Mouse (Mus musculus) forebrain, embryonic 15.5 days (tissue): ENCODE data around the gene Arhgef40. TPM values are rescaled to one million over a fixed set of nuclear protein-coding genes. Genes with fewer than 3 reads are reported as not detected.
"Not testable (repeated sequence)": the region's sequence is repeated elsewhere in the genome, so short reads cannot be mapped to it uniquely, and the experiment has no call there.

Source experiments
- ATAC-seq: fragments of 200-750 bp; cut with Nextera tagmentation; replicated peaks from 2 replicates; pipeline ENCODE4 v1.8.0; 2017; ENCODE audit warnings: mild to moderate bottlenecking, moderate TSS enrichment, moderate library complexity
- H3K27ac ChIP-seq: fragments of 300-500 bp; sonication (generic); replicated peaks from 2 replicates; pipeline ENCODE4 v1.5.1; 2015; ENCODE audit warnings: mild to moderate bottlenecking, inconsistent platforms
- H3K27me3 ChIP-seq: fragments of 300-500 bp; sonication (generic); 2 replicates; pipeline ENCODE4 v1.6.1; 2015; ENCODE audit warnings: inconsistent platforms
- H3K36me3 ChIP-seq: fragments of 300-500 bp; sonication (generic); 2 replicates; pipeline ENCODE4 v1.6.1; 2015; ENCODE audit warnings: mild to moderate bottlenecking, inconsistent platforms
- H3K4me1 ChIP-seq: fragments of 300-500 bp; sonication (generic); 2 replicates; pipeline ENCODE4 v1.6.1; 2015; ENCODE audit warnings: inconsistent platforms
- H3K4me2 ChIP-seq: fragments of 300-500 bp; sonication (generic); replicated peaks from 2 replicates; pipeline ENCODE4 v1.6.1; 2015; ENCODE audit warnings: mild to moderate bottlenecking, inconsistent platforms
- H3K4me3 ChIP-seq: fragments of 300-500 bp; sonication (generic); 2 replicates; pipeline ENCODE4 v1.5.1; 2015; ENCODE audit warnings: mild to moderate bottlenecking, inconsistent platforms
- H3K9ac ChIP-seq: fragments of 300-500 bp; sonication (generic); replicated peaks from 2 replicates; pipeline ENCODE4 v1.6.1; 2015; ENCODE audit warnings: mild to moderate bottlenecking, inconsistent platforms
- H3K9me3 ChIP-seq: fragments of 300-500 bp; sonication (generic); 2 replicates; pipeline ENCODE4 v1.6.1; 2016; ENCODE audit warnings: inconsistent platforms
- WGBS: fragments of 180-500 bp; shearing (Covaris S2); methylation state at CpG from one replicate; pipeline ENCODE4 v1.1.7; 2015; ENCODE audit warnings: mixed read lengths; 5-methylcytosine and 5-hydroxymethylcytosine counted together
- polyA plus RNA-seq: library from polyadenylated mRNA; unstranded; fragments of >200 nt; fragmentation: Nextera tagmentation; extraction: Ambion mirVana; gene quantifications from 2 replicates; pipeline ENCODE4 v1.2.1, GENCODE M21; 2015

The Arhgef40 gene
- polyA plus RNA-seq, 1 experiment from 2014 or later: 69.8 TPM

DNA sequence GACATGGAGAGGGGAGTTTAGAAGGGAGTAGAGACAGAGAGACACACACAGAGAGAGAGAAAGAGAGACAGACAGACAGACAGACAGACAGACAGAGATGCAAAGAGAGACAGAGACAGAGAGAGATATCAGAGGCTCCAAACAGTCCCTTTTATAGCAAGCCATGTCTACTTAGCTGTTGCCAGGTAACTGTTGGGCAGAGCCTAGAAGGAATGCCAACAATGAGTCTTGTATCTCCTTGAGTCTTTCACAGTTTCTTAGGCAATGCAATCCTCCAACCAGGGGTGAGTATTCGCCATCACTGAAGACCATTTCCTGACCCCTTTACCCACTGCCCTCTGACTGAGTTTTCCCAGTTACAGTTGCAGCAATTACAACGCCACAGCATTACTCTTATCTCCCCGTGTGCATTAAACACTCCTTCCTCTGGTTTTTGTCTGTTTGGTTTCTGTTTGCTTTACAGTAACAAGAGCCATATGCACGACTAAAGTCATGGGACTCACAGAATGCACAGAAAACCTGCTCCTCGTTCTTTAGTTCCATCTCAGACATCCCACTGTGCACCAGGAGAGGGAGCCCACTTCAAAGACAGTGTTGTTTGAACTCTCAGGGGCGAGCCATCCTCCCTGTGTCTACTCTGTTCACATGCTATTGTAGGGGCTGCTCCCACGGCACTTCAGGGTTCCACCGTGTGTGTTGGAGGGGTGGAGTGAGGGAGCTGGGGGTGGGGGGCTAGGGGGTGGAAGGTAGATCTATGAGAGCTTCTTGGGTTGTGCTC lies 60.6 kb downstream of the Arhgef40 start:
- ATAC-seq: peak; percentile 60; the same call in 1 of the 2 replicates
- WGBS: 13% methylated on average over 8 of the region's 8 CpGs
- no peaks in the 10 kb centered on the region for H3K36me3 ChIP-seq
- no peaks in the 10 kb centered on the region for H3K27me3 ChIP-seq
- no peaks in the 10 kb centered on the region for H3K9me3 ChIP-seq
- H3K4me3 ChIP-seq: no peak overlapping the region
- no peak overlapping the region for H3K9ac ChIP-seq
- no peak overlapping the region for H3K4me2 ChIP-seq
- H3K27ac ChIP-seq: no peak overlapping the region
- peaks cover 5% of the 10 kb centered on the region for H3K4me1 ChIP-seq

GRCm38 (mm10) chr14:52045966-52046565 lies 61.5 kb downstream of the Arhgef40 start:
- 53% methylated on average over 9 of the region's 9 CpGs for WGBS

DNA sequence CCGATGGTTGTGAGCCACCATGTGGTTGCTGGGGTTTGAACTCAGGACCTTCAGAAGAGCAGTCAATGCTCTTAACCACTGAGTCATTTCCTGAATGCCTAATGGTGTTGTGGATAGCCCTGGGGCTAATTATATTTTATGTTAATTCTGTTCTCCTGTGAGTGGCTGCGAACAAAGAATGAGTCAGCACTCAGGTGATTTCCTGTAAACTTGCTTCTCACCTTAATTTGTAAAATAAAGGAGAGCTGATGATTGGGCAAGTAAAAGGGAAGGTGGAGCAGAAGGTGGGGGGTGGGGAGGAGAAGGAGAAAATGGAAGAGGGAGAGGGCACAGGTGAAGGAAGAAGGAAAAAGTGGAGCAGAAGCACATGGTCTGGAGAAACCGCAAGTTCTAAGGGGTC lies 68.2 kb downstream of the Arhgef40 start:
- not testable (repeated sequence) for H3K4me1 ChIP-seq, H3K27me3 ChIP-seq, H3K27ac ChIP-seq, H3K4me3 ChIP-seq, H3K4me2 ChIP-seq, H3K9ac ChIP-seq, H3K36me3 ChIP-seq, ATAC-seq, H3K9me3 ChIP-seq
- WGBS: 88% methylated on average over 3 of the region's 3 CpGs

More at GRCm38 (mm10) chr14:52045966-52046565, 61.5 kb downstream of the Arhgef40 start:
- no peaks in the 10 kb centered on the region for H3K27me3 ChIP-seq
- no peak overlapping the region for H3K4me2 ChIP-seq
- peaks cover 5% of the 10 kb centered on the region for H3K4me1 ChIP-seq
- ATAC-seq: 0 out of 2 replicates have a peak, but pooled peaks have one; percentile 48
- no peaks in the 10 kb centered on the region for H3K9me3 ChIP-seq
- no peak overlapping the region for H3K4me3 ChIP-seq
- H3K36me3 ChIP-seq: no peaks in the 10 kb centered on the region
- no peak overlapping the region for H3K9ac ChIP-seq
- H3K27ac ChIP-seq: no peak overlapping the region

Other genes with a start within 250 kb of the Arhgef40 start
- gene Ang4, start 211.1 kb upstream of the Arhgef40 start, polyA plus RNA-seq: not detected in 2 replicates
- gene AY358078, start 184.7 kb upstream of the Arhgef40 start, polyA plus RNA-seq: not detected in 2 replicates
- gene Ear6, start 131.0 kb upstream of the Arhgef40 start, polyA plus RNA-seq: not detected in 2 replicates
- gene Mettl17, start 99.9 kb upstream of the Arhgef40 start, polyA plus RNA-seq: 85.5 and 85.7 TPM in 2 replicates
- gene Slc39a2, start 91.8 kb upstream of the Arhgef40 start, polyA plus RNA-seq: 1.8 and 1.9 TPM in 2 replicates
- 152 TPM in 2 replicates for gene Ndrg2, start 70.6 kb upstream of the Arhgef40 start, polyA plus RNA-seq
- not detected in 2 replicates for gene Tppp2, start 66.3 kb upstream of the Arhgef40 start, polyA plus RNA-seq
- gene Rnase13, start 61.9 kb upstream of the Arhgef40 start, polyA plus RNA-seq: not detected in 2 replicates
- 0.28 and 0.64 TPM in 2 replicates for gene Tmem253, start 30.9 kb downstream of the Arhgef40 start, polyA plus RNA-seq
- gene Zfp219, start 36.0 kb downstream of the Arhgef40 start, polyA plus RNA-seq: 43.3 and 48.9 TPM in 2 replicates
- not detected in 2 replicates for gene Olfr221, start 57.7 kb downstream of the Arhgef40 start, polyA plus RNA-seq
- 710 and 729 TPM in 2 replicates for gene Hnrnpc, start 119.3 kb downstream of the Arhgef40 start, polyA plus RNA-seq
- 61.9 and 71.1 TPM in 2 replicates for gene Rpgrip1, start 126.0 kb downstream of the Arhgef40 start, polyA plus RNA-seq
- gene Supt16, start 212.7 kb downstream of the Arhgef40 start, polyA plus RNA-seq: 56.1 and 58.9 TPM in 2 replicates